Mouse (Mus musculus): Measurements from ENCODE around the gene Rps24. TPM values are rescaled to one million over a fixed set of nuclear protein-coding genes. Genes with fewer than 3 reads are reported as not detected.
A peak's percentile ranks its signal among the peaks of the same experiment; 100 is the strongest.
"Not testable (repeated sequence)": the region's sequence is repeated elsewhere in the genome, so short reads cannot be mapped to it uniquely, and the experiment has no call there.

Rps24 gene
- total RNA-seq (2021): 100 to 1,000 TPM; 789 to 821 TPM
- long read RNA-seq, experiment 1, partial matches to known transcripts: 5 of 13 reads
- long read RNA-seq, experiment 1, other reads (novel, unspliced or antisense): 7 of 13 reads
- long read RNA-seq, experiment 2, partial matches to known transcripts: 6 of 19 reads
- long read RNA-seq, experiment 2, other reads (novel, unspliced or antisense): 11 of 19 reads

GRCm38 (mm10) chr14:24486773-24487227 lies at the start of gene Rps24, which contains the start of gene Polr3a:
TSS of gene Rps24 (plus strand) at chr14:24487125.
TSS of gene Polr3a (minus strand) at chr14:24487058.
- peak within 1 kb of the TSS; percentile 75 for H3K4me3 ChIP-seq
- peak; percentile 94 for TF ChIP-seq CTCF (conservative IDR thresholded peaks at IDR 0.05)
- H3K27ac ChIP-seq: peak within 1 kb of the TSS; percentile 91
- peak; percentile 89 to 90 for DNase-seq (ENCODE audit: low spot score in 2 of 2)

DNA sequence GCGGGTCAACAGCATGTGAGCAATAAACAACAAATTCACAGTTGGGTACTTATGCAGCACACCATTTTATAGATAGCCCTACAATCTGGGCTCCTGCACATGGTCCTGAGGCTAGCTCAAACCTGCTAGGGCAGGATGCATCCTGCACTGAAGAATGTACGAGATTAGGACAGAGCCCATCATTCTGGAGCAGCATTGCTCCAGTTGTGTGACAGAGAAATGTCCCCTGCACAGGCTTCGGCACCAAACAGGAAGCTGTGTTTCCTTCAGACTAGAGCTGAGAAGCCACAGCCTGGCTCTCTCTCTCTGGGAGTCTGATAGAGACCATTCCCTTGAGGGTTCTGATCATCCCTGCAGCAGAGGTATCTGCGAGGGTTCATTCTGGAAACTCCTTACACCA lies 43.4 kb upstream of the Rps24 start:
- not testable (repeated sequence) for DNase-seq (ENCODE audit: low spot score in 2 of 2); H3K4me3 ChIP-seq; H3K27ac ChIP-seq

DNA sequence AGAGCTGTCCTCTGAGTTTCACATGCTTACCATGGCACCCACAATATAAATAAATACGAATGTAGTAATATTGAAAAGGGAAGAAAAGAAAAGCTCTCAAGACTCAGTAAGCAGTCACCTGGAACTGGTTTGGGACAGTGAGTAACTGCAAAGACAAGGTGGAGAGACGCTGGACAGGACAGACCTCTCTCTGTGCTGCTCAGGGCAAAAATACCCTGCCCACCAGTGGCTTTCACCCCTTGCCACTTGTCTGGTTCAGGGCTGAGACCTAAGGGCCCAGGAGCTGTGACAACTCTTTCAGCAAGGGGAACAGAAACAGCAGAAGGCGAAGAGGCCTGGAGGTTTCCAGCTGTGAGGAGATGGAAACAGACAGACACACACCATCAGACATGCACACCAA lies 28.7 kb upstream of the Rps24 start:
- H3K27ac ChIP-seq: no peak overlapping the region
- DNase-seq (ENCODE audit: low spot score in 2 of 2): no peak
- TF ChIP-seq CTCF (conservative IDR thresholded peaks at IDR 0.05): no peak
- no peak overlapping the region for H3K4me3 ChIP-seq

DNA sequence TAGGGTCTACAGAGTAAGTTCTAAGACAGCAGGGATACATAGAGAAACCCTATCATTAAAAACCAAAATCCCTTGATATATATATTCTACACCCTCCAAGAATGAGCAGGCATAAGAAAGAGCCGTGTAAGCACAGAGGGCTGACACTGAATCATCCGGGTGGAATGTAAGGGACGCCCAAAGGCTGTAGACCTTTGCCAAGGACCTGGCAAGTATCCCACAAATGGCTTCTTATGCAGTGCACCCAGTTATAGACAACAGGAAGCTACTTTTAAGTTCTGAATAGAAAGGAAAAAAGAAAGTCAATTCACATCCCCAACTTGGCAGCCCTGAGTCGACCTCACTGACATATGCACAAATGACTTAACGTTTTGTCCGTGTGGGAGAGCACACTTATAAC lies 18.1 kb upstream of the Rps24 start:
- TF ChIP-seq CTCF (conservative IDR thresholded peaks at IDR 0.05): no peak
- Histone ChIP-seq H3K27ac (no peak overlapping the region), H3K4me3 (no peak overlapping the region)
- no peak for DNase-seq (ENCODE audit: low spot score in 2 of 2)

DNA sequence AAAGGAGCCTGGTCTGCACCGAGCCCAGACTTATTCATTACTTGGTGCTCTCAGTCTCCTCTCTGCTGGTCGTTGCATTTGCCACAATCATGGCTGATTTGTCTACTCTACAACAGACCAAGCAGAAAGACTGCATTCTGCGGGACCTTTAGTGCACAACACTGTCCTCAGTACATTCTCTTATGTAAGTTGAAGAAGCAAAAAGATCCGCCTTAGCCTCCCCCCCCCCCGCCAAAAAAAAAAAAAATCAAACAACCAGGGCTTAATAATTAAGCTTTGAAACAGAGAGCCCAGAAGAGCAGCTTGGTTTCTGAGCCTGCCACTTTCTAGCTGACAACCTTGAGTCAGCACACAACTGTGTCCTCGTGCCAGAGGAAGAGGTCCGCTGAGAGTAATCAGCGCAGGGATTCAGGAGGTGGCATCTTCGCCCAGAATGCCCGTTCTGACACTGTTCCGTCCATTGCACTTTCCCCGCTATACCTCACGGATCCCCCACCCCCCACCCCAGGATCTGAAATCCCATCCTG lies 621 bp upstream of the Rps24 start:
- no peak for TF ChIP-seq CTCF (conservative IDR thresholded peaks at IDR 0.05)

DNA sequence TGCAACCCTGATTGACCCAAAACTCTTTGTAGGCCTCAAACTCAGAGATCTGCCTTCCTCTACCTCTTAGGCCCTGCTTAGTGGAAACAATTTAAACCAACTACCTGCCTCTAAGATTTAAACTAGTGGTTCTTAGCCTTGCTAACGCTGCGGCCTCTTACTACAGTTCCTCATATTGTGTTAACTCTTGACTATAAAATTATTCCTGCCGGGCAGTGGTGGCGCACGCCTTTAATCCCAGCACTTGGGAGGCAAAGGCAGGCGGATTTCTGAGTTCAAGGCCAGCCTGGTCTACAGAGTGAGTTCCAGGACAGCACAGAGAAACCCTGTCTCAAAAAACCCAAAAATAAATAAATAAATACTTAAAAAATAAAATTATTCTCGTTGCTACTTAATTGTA lies 2.8 kb downstream of the Rps24 start:
- DNase-seq (ENCODE audit: low spot score in 2 of 2): not testable (repeated sequence)
- peak overlapping the region; percentile 90; the same call in 1 of the 2 replicates for H3K27ac ChIP-seq
- H3K4me3 ChIP-seq: peak overlapping the region; percentile 98

More for the DNA sequence above, 621 bp upstream of the Rps24 start:
- peak overlapping the region; percentile 91 for H3K27ac ChIP-seq
- DNase-seq (ENCODE audit: low spot score in 2 of 2): no peak
- peak overlapping the region; percentile 75 for H3K4me3 ChIP-seq

GRCm38 (mm10) chr14:24490468-24491265 lies 3.7 kb downstream of the Rps24 start:
- 0 out of 2 replicates have a peak, but pooled peaks have one; percentile 2 for TF ChIP-seq CTCF (conservative IDR thresholded peaks at IDR 0.05)
- DNase-seq (ENCODE audit: low spot score in 2 of 2): peak; percentile 97 to 98
- peak overlapping the region; percentile 98 for H3K4me3 ChIP-seq
- H3K27ac ChIP-seq: peak overlapping the region; percentile 90

DNA sequence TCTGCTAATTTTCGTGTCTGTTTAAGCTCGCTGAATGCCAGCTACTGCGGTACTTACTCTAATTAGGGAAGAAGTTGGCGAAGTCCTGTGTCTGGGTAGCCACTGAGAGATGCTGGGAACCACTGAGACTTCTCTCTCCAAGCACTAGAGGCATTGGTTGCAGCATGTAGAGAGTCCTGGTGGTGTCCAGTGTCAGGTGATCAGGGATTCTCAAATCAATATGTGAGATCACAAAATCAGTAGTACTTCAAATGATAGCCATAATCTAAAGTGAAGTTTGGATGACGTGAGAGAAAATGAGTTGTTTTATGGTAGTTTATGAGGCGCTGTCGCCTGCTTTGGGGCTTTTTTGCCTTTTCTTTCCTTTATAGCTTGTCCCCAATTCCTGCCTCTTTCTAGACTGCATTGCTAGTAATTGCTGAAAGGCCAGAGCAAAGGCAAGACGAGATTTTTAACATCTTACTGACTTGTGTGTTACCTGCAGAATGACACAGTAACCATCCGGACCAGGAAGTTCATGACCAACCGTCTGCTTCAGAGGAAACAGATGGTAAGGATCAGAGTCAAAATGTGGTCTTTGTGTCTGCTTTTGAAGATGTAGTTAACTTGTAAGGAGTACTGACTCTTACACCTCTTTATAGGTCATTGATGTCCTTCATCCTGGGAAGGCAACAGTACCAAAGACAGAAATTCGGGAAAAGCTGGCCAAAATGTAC lies 4.5 kb downstream of the Rps24 start:
- no peak for DNase-seq (ENCODE audit: low spot score in 2 of 2)
- peak overlapping the region; percentile 90 for H3K27ac ChIP-seq
- no peak for TF ChIP-seq CTCF (conservative IDR thresholded peaks at IDR 0.05)
- H3K4me3 ChIP-seq: peak overlapping the region; percentile 98

- no peak for TF ChIP-seq CTCF (conservative IDR thresholded peaks at IDR 0.05)
- Histone ChIP-seq H3K4me3 (no peak overlapping the region), H3K27ac (no peak overlapping the region)
- DNase-seq (ENCODE audit: low spot score in 2 of 2): no peak
Observed at GRCm38 (mm10) chr14:24493256-24493655, 6.3 kb downstream of the Rps24 start.

DNA sequence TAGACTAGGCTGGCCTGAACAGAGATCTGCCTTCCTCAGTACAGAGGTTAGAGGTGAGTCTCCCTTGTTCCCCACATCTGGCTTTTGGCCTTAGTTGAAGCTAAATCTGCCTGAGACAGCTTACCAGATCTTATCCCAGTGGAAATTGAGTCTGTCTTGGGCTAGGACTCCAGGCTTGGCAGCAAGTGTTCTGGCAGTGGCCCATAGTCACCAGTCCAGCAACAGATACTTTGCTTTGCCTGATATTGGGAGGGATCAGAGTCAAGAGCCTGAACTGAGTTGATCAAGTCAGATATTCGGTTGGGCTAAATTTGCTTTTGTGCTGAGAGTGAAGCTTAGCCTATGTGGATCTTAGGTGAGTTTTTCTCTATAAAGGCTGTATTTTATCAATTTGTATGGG lies 9.6 kb downstream of the Rps24 start:
- Histone ChIP-seq H3K27ac (no peak overlapping the region), H3K4me3 (no peak overlapping the region)
- no peak for TF ChIP-seq CTCF (conservative IDR thresholded peaks at IDR 0.05)
- no peak for DNase-seq (ENCODE audit: low spot score in 2 of 2)

DNA sequence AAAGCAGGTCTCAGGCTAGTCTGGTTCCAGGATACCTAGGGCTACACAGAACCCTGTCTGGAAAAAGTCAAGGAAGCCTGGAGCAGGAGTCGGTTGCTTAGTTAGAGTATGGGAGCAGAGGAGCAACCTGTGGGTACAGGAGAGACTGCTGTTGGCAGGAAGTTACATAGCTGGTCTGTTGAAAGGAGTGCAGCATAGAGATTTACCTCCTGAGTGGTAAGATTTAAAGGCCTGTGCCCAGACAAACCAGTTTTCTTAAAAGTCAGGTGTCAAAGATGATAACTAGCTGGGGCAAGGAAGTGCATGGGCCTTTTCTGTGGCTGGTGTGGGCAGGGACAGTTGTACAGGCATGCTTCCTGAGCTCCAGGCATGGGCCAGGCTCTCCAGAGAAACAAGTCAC lies 10.5 kb downstream of the Rps24 start:
- no peak overlapping the region for H3K4me3 ChIP-seq
- no peak overlapping the region for H3K27ac ChIP-seq
- no peak for TF ChIP-seq CTCF (conservative IDR thresholded peaks at IDR 0.05)
- DNase-seq (ENCODE audit: low spot score in 2 of 2): no peak

DNA sequence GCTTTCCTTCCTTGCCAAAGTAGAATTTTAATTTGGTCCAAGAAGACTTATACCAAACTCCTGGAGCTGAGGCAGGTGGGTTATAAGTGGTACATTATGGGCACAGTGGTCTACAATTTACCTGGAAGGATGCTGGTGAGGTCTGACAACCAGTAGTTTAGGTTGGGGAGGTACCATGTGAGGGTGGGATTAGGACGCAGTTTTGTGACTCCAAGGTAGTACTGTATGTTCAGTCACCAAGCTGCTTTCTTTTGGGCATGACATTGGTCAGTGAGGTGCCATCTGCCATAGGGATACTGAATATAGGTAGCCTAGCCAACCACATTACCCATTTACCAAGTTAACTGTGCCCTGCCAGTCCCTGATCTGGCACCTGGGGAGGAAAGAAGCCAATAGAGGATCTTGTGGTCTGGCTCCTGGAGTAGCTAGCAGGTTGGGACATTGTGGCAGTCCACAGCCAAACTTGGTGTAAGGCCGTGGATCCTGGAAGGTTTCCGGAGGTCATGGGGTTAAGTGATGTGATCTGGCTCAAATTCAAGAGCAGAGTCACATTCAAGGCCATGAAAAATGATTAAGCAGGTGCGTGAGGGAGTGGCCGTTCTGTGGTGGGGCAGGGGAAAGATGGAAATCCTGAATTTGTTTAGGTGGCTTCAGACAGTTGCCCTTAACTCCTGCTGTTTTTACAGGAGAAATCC lies 11.8 kb downstream of the Rps24 start:
- H3K4me3 ChIP-seq: no peak overlapping the region
- no peak for TF ChIP-seq CTCF (conservative IDR thresholded peaks at IDR 0.05)
- no peak for DNase-seq (ENCODE audit: low spot score in 2 of 2)
- H3K27ac ChIP-seq: no peak overlapping the region

Measured in layer of hippocampus, adult 2 months (tissue).